Mouse (Mus musculus) embryonic facial prominence, embryonic 14.5 days (tissue): ENCODE measurements around the gene Gmfg. TPM values are rescaled to one million over a fixed set of nuclear protein-coding genes. Genes with fewer than 3 reads are reported as not detected.

ENCODE experiments used
- ATAC-seq: fragments of 200-750 bp; cut with Nextera tagmentation; 2 replicates; pipeline ENCODE4 v1.8.0; 2017; ENCODE audit warnings: low read depth, moderate number of reproducible peaks, moderate TSS enrichment
- DNase-seq: peaks from one replicate; pipeline ENCODE4 v3.0.0-alpha.2; 2015; ENCODE audit warnings: low spot score
- H3K27ac ChIP-seq: fragments of 300-500 bp; sonication (generic); replicated peaks from 2 replicates; pipeline ENCODE4 v1.5.1; 2014; ENCODE audit warnings: low read depth, mild to moderate bottlenecking, low read length, moderate library complexity
- H3K27me3 ChIP-seq: fragments of 300-500 bp; sonication (generic); replicated peaks from 2 replicates; pipeline ENCODE4 v1.6.1; 2014; ENCODE audit warnings: low read length; ENCODE audit not compliant: control insufficient read depth, insufficient read depth
- H3K36me3 ChIP-seq: fragments of 300-500 bp; sonication (generic); 2 replicates; pipeline ENCODE4 v1.6.1; 2014; ENCODE audit warnings: low read length, mixed read lengths; ENCODE audit not compliant: control insufficient read depth, insufficient read depth
- H3K4me1 ChIP-seq: fragments of 300-500 bp; sonication (generic); 2 replicates; pipeline ENCODE4 v1.6.1; 2014; ENCODE audit warnings: antibody characterized with exemption, low read length; ENCODE audit not compliant: control insufficient read depth, insufficient read depth
- H3K4me2 ChIP-seq: fragments of 300-500 bp; sonication (generic); 2 replicates; pipeline ENCODE4 v1.6.1; 2014; ENCODE audit warnings: low read depth, mild to moderate bottlenecking, low read length, moderate library complexity, mixed read lengths
- H3K4me3 ChIP-seq: fragments of 300-500 bp; sonication (generic); 2 replicates; pipeline ENCODE4 v1.5.1; 2014; ENCODE audit warnings: low read depth, mild to moderate bottlenecking, low read length
- H3K9ac ChIP-seq: fragments of 300-500 bp; sonication (generic); 2 replicates; pipeline ENCODE4 v1.6.1; 2014; ENCODE audit warnings: low read depth, mild to moderate bottlenecking, low read length, moderate library complexity, mixed read lengths
- H3K9me3 ChIP-seq: fragments of 300-500 bp; sonication (generic); 2 replicates; pipeline ENCODE4 v1.6.1; 2016; ENCODE audit warnings: low read length; ENCODE audit not compliant: control insufficient read depth
- WGBS: fragments of 180-500 bp; shearing (Covaris S2); extraction: QIAGEN DNeasy Blood & Tissue Kit; methylation state at CpG from one replicate; pipeline ENCODE4 v1.1.7; 2014; 5-methylcytosine and 5-hydroxymethylcytosine counted together
- polyA plus RNA-seq: library from polyadenylated mRNA; unstranded; fragments of >200 nt; fragmentation: Nextera tagmentation; extraction: Ambion mirVana; gene quantifications from 2 replicates; pipeline ENCODE4 v1.2.1, GENCODE M21; 2014

Gmfg gene
- polyA plus RNA-seq, 1 experiment from 2014 or later, result 20.4 TPM

DNA sequence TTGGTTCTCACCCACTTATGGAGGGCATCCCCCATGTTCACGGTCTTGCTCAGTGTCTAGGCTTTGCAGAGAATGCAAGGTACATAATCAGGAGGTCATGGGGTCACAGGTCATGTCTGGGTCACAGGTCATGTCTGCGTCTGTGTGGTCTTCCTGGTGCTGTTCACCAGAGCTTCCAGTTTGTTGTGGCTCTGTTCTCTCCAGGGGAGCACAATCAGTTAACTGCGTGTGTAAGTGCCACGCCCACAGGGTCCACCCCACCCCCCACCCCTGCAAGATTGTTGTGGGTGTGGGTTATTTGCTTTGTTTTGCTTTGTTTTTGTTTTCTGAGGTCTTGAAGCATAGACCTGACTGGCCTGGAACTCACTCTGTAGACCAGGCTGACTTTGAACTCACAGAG is 46.9 kb downstream of the Gmfg start:
- no peak overlapping the region for H3K9ac ChIP-seq
- no peaks in the 10 kb centered on the region; the same call in 1 of the 2 replicates for H3K27me3 ChIP-seq
- DNase-seq (no peak), ATAC-seq (no peak)
- H3K27ac ChIP-seq, result no peak overlapping the region
- H3K9me3 ChIP-seq, result no peaks in the 10 kb centered on the region
- no peaks in the 10 kb centered on the region for H3K4me1 ChIP-seq
- no peak overlapping the region for H3K4me3 ChIP-seq
- no peak overlapping the region for H3K4me2 ChIP-seq
- WGBS, result 39% methylated on average over 4 of the region's 4 CpGs
- H3K36me3 ChIP-seq, result no peaks in the 10 kb centered on the region

GRCm38 (mm10) chr7:28488030-28488491 is 50.8 kb downstream of the Gmfg start:
- no peak overlapping the region for H3K27ac ChIP-seq
- peak; percentile 60; the same call in 1 of the 2 replicates for ATAC-seq
- WGBS, result 4% methylated on average over 16 of the region's 16 CpGs

GRCm38 (mm10) chr7:28490410-28490809 is 53.2 kb downstream of the Gmfg start:
- 4% methylated on average over 10 of the region's 10 CpGs for WGBS
- DNase-seq, result peak; percentile 45
- Histone ChIP-seq H3K9ac (no peak overlapping the region), H3K4me3 (no peak overlapping the region), H3K9me3 (no peaks in the 10 kb centered on the region), H3K27me3 (no peaks in the 10 kb centered on the region; the same call in 1 of the 2 replicates), H3K4me1 (no peaks in the 10 kb centered on the region), H3K27ac (no peak overlapping the region), H3K4me2 (peak overlapping the region; percentile 12; the same call in 1 of the 2 replicates), H3K36me3 (no peaks in the 10 kb centered on the region)
- ATAC-seq, result no peak

More at GRCm38 (mm10) chr7:28488030-28488491, 50.8 kb downstream of the Gmfg start:
- DNase-seq, result peak; percentile 80
- no peaks in the 10 kb centered on the region for H3K36me3 ChIP-seq
- H3K9ac ChIP-seq, result peak overlapping the region; percentile 2; the same call in 1 of the 2 replicates
- H3K27me3 ChIP-seq, result no peaks in the 10 kb centered on the region; the same call in 1 of the 2 replicates
- H3K4me3 ChIP-seq, result peak overlapping the region; percentile 26
- H3K4me1 ChIP-seq, result no peaks in the 10 kb centered on the region
- no peaks in the 10 kb centered on the region for H3K9me3 ChIP-seq
- H3K4me2 ChIP-seq, result peak overlapping the region; percentile 53

- no peaks in the 10 kb centered on the region for H3K4me1 ChIP-seq
- H3K27ac ChIP-seq, result no peak overlapping the region
- H3K36me3 ChIP-seq, result no peaks in the 10 kb centered on the region
- no peaks in the 10 kb centered on the region for H3K9me3 ChIP-seq
- DNase-seq (no peak), ATAC-seq (no peak)
- H3K9ac ChIP-seq, result no peak overlapping the region
- H3K4me2 ChIP-seq, result peak overlapping the region; percentile 12; the same call in 1 of the 2 replicates
- no peaks in the 10 kb centered on the region; the same call in 1 of the 2 replicates for H3K27me3 ChIP-seq
- H3K4me3 ChIP-seq, result no peak overlapping the region
- 45% methylated on average over 11 of the region's 14 CpGs for WGBS
These were observed 53.7 kb downstream of the Gmfg start for GRCm38 (mm10) chr7:28490903-28491302.

DNA sequence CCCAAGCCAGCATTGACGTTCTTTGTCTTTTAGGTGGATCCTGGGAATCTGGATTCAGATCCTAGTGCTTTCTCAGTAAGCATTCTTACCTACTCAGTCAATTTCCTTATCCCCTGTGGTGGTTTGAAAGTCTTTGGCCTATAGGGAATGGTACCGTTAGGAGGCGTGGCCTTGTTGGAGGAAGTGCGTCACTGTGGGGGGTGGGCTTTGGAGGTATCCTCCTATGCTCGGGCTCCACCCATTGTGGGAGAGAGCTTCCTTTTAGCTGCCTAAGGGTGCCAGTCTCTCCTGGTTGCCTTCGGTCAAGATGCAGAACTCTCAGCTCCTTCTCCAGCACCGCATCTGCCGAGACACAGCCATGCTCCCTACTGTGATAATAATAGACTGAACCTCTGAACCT is 55.1 kb downstream of the Gmfg start:
- Histone ChIP-seq H3K4me1 (no peaks in the 10 kb centered on the region), H3K27ac (no peak overlapping the region), H3K9ac (no peak overlapping the region), H3K27me3 (no peaks in the 10 kb centered on the region; the same call in 1 of the 2 replicates), H3K36me3 (no peaks in the 10 kb centered on the region), H3K9me3 (no peaks in the 10 kb centered on the region), H3K4me3 (no peak overlapping the region), H3K4me2 (no peak overlapping the region)
- DNase-seq (no peak), ATAC-seq (no peak)
- 75% methylated on average over 8 of the region's 8 CpGs for WGBS

DNA sequence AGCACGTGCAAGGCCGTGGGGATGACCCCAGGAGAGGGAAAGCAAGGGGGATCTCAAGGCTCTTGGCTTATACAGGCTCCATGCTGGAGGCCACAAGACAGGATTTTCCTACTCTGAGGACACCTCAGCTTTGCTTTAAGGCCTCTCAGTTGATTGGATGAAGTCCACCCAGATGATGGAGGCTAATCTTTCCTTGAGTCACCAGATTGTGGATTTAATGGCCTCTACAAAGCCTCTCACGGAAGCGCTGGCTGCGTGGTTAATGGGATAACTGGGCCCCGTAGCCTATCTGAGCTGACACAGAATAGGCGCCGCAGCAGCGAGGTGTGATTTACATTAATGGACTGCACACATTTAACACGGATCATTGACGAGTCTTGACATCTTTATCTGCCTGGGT is 58.2 kb downstream of the Gmfg start:
- 83% methylated on average over 11 of the region's 11 CpGs for WGBS
- Histone ChIP-seq H3K36me3 (no peaks in the 10 kb centered on the region), H3K9ac (no peak overlapping the region), H3K4me1 (no peaks in the 10 kb centered on the region), H3K4me3 (no peak overlapping the region), H3K27me3 (no peaks in the 10 kb centered on the region), H3K9me3 (no peaks in the 10 kb centered on the region), H3K4me2 (no peak overlapping the region), H3K27ac (no peak overlapping the region)
- DNase-seq (no peak), ATAC-seq (no peak)

Other genes with a start within 250 kb of the Gmfg start
- gene Eid2, start 169.6 kb upstream of the Gmfg start, polyA plus RNA-seq, result 4.9 and 6.3 TPM in 2 replicates
- gene Eid2b, start 159.7 kb upstream of the Gmfg start, polyA plus RNA-seq, result 13.4 TPM in 2 replicates
- 0.42 TPM in 1 of 2 replicates, not detected in the other for gene Selenov, start 146.3 kb upstream of the Gmfg start, polyA plus RNA-seq
- 0.90 and 2.1 TPM in 2 replicates for gene Dll3, start 135.2 kb upstream of the Gmfg start, polyA plus RNA-seq
- gene Timm50, start 125.4 kb upstream of the Gmfg start, polyA plus RNA-seq, result 124 and 134 TPM in 2 replicates
- 70.5 and 82.3 TPM in 2 replicates for gene Supt5, start 98.7 kb upstream of the Gmfg start, polyA plus RNA-seq
- gene Rps16, start 86.8 kb upstream of the Gmfg start, polyA plus RNA-seq, result 1,196 and 1,252 TPM in 2 replicates
- gene Plekhg2, start 64.8 kb upstream of the Gmfg start, polyA plus RNA-seq, result 41.1 and 51.3 TPM in 2 replicates
- gene Zfp36, start 57.2 kb upstream of the Gmfg start, polyA plus RNA-seq, result 13.5 and 14.4 TPM in 2 replicates
- 44.1 and 48.2 TPM in 2 replicates for gene Med29, start 44.7 kb upstream of the Gmfg start, polyA plus RNA-seq
- 52.1 and 54.1 TPM in 2 replicates for gene Paf1, start 44.5 kb upstream of the Gmfg start, polyA plus RNA-seq
- gene Lrfn1, start 14.5 kb downstream of the Gmfg start, polyA plus RNA-seq, result 4.0 and 6.7 TPM in 2 replicates
- not detected in 2 replicates for gene Ifnl2, start 73.0 kb downstream of the Gmfg start, polyA plus RNA-seq
- not detected in 2 replicates for gene Ifnl3, start 85.4 kb downstream of the Gmfg start, polyA plus RNA-seq
- gene Sycn, start 103.4 kb downstream of the Gmfg start, polyA plus RNA-seq, result not detected in 2 replicates
- 0.17 and 0.43 TPM in 2 replicates for gene Nccrp1, start 109.8 kb downstream of the Gmfg start, polyA plus RNA-seq
- 31.5 and 33.8 TPM in 2 replicates for gene Samd4b, start 160.7 kb downstream of the Gmfg start, polyA plus RNA-seq
- gene Pak4, start 160.7 kb downstream of the Gmfg start, polyA plus RNA-seq, result 20.7 and 23.5 TPM in 2 replicates
- 0.10 and 0.40 TPM in 2 replicates for gene Acp7, start 193.9 kb downstream of the Gmfg start, polyA plus RNA-seq